12 mouse cellular contexts compared by ENCODE assay signal in the genomic region with DNA sequence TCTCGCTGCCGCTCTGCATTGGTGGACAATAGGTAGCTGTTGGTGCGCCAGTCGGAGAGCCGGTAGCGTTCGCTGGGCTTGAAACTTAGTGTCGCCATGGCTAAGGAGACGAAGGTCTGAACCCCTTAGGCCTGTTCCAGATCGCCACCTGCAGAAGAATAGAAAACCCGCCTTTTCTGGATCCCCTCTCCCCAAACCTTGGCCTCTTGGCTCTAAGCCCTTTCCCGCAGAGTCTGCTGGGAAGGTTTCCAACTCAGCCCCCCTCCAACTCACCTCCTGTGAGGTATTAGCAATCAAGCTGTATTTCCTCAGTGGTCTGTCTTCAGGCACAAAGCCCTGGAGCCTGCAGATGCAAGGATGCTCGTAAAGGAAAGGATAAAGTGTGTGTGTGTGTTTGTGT. TPM values are rescaled to one million over a fixed set of nuclear protein-coding genes. Genes with fewer than 3 reads are reported as not detected.
A peak's percentile ranks its signal among the peaks of the same experiment; 100 is the strongest.
DNase-seq lines count a peak whose midpoint lies in the region; ATAC-seq lines count a peak whose summit lies in the region.
"Had no signal": no experiment of that assay in that cellular context is flagged by ENCODE, and none has a peak within 500 bp of the region (broad histone marks: within the 10 kb centered on the region; RNA-seq: fewer than 3 reads in every experiment).

No protein-coding gene starts in this region.

- H3K9me3 ChIP-seq in heart, embryonic 10.5 days, result no peaks in the 10 kb centered on the region
- H3K9me3 ChIP-seq in lung, embryonic 16.5 days (ENCODE audit: control insufficient read depth, low read length), result no peaks in the 10 kb centered on the region
- no peaks in the 10 kb centered on the region for H3K9me3 ChIP-seq in hindbrain, embryonic 16.5 days (ENCODE audit: control insufficient read depth, low read length)
- H3K9me3 ChIP-seq in stomach, embryonic 14.5 days (ENCODE audit: control insufficient read depth, low read depth, low read length), result no peaks in the 10 kb centered on the region

- peaks cover 31% of the 10 kb centered on the region for H3K4me1 ChIP-seq in heart, embryonic 10.5 days
- H3K4me1 ChIP-seq in lung, embryonic 16.5 days (replicated peaks; ENCODE audit: control insufficient read depth, insufficient read depth, low read length), result peaks cover 15% of the 10 kb centered on the region
- H3K4me1 ChIP-seq in hindbrain, embryonic 16.5 days (ENCODE audit: control insufficient read depth, insufficient read depth, low read depth, low read length), result peaks cover 22% of the 10 kb centered on the region
- H3K4me1 ChIP-seq in stomach, embryonic 14.5 days (ENCODE audit: control insufficient read depth, insufficient read depth, low read length), result peaks cover 16% of the 10 kb centered on the region; the same call in 1 of the 2 replicates

- H3K27me3 ChIP-seq in heart, embryonic 10.5 days (ENCODE audit: insufficient read depth, poor library complexity, severe bottlenecking), result peaks cover 42% of the 10 kb centered on the region
- H3K27me3 ChIP-seq in lung, embryonic 16.5 days (ENCODE audit: control insufficient read depth, insufficient read depth, low read depth, low read length), result peaks cover 5% of the 10 kb centered on the region; the same call in 1 of the 2 replicates
- H3K27me3 ChIP-seq in hindbrain, embryonic 16.5 days (replicated peaks; ENCODE audit: control insufficient read depth, insufficient read depth, low read length), result peaks cover 6% of the 10 kb centered on the region; the same call in 1 of the 2 replicates
- no peaks in the 10 kb centered on the region for H3K27me3 ChIP-seq in stomach, embryonic 14.5 days (ENCODE audit: control insufficient read depth, insufficient read depth, low read length)

- intact Hi-C loops in heart, postnatal 14 days (cut with DNase I), result no loop called here

- 0 out of 2 replicates have a peak overlapping the region, but pooled peaks have one; percentile 36 for H3K4me3 ChIP-seq in heart, embryonic 10.5 days
- no peak overlapping the region for H3K4me3 ChIP-seq in lung, embryonic 16.5 days (ENCODE audit: low read length)
- no peak overlapping the region for H3K4me3 ChIP-seq in hindbrain, embryonic 16.5 days (ENCODE audit: low read length)
- no peak overlapping the region for H3K4me3 ChIP-seq in stomach, embryonic 14.5 days (ENCODE audit: low read depth, low read length)
- H3K4me3 ChIP-seq: layer of hippocampus, adult 2 months had no signal

- peak overlapping the region; percentile 43; the same call in 1 of the 2 replicates for H3K4me2 ChIP-seq in lung, embryonic 16.5 days (ENCODE audit: low read depth, low read length)
- H3K4me2 ChIP-seq in hindbrain, embryonic 16.5 days (ENCODE audit: low read length), result peak overlapping the region; percentile 46
- H3K4me2 ChIP-seq in stomach, embryonic 14.5 days (replicated peaks; ENCODE audit: low read depth, low read length), result peak overlapping the region; percentile 33

- H3K36me3 ChIP-seq in heart, embryonic 10.5 days, result no peaks in the 10 kb centered on the region
- H3K36me3 ChIP-seq in lung, embryonic 16.5 days (ENCODE audit: control insufficient read depth, insufficient read depth, low read length), result no peaks in the 10 kb centered on the region
- H3K36me3 ChIP-seq in hindbrain, embryonic 16.5 days (ENCODE audit: control insufficient read depth, insufficient read depth, low read length), result no peaks in the 10 kb centered on the region
- no peaks in the 10 kb centered on the region for H3K36me3 ChIP-seq in stomach, embryonic 14.5 days (ENCODE audit: control insufficient read depth, insufficient read depth, low read length)

- H3K9ac ChIP-seq in lung, embryonic 16.5 days (ENCODE audit: low read length), result no peak overlapping the region
- H3K9ac ChIP-seq in hindbrain, embryonic 16.5 days (ENCODE audit: low read depth, low read length), result peak overlapping the region; percentile 33
- H3K9ac ChIP-seq in stomach, embryonic 14.5 days (replicated peaks; ENCODE audit: low read depth, low read length), result no peak overlapping the region

- H3K27ac ChIP-seq in heart, embryonic 10.5 days, result no peak overlapping the region
- no peak overlapping the region for H3K27ac ChIP-seq in lung, embryonic 16.5 days (ENCODE audit: low read length)
- no peak overlapping the region for H3K27ac ChIP-seq in hindbrain, embryonic 16.5 days (ENCODE audit: low read depth, low read length)
- H3K27ac ChIP-seq in stomach, embryonic 14.5 days (ENCODE audit: low read length), result peak overlapping the region; percentile 28; the same call in 1 of the 2 replicates
- H3K27ac ChIP-seq: layer of hippocampus, adult 2 months had no signal

- DNase-seq in heart, embryonic 10.5 days (ENCODE audit: low spot score), result peak; percentile 73
- no peak for DNase-seq in heart, postnatal 14 days
- no peak for DNase-seq in lung, postnatal 4 days
- DNase-seq in T-cell, adult 2 months (ENCODE audit: low spot score), result no peak
- no peak for DNase-seq in ovary, adult 18-20 months (ENCODE audit: low spot score)
- DNase-seq: thymus, adult 2 months had no signal

- 27% methylated on average over 13 of the region's 13 CpGs for WGBS in heart, embryonic 10.5 days
- whole genome bisulfite sequencing in lung, embryonic 16.5 days, result 42% methylated on average over 13 of the region's 13 CpGs
- 20% methylated on average over 13 of the region's 13 CpGs for WGBS in hindbrain, embryonic 16.5 days
- 24% methylated on average over 13 of the region's 13 CpGs for WGBS in stomach, embryonic 14.5 days

- no peak for ATAC-seq in lung, embryonic 16.5 days (ENCODE audit: low read depth)
- ATAC-seq in hindbrain, embryonic 16.5 days, result no peak
- no peak for ATAC-seq in stomach, embryonic 14.5 days (ENCODE audit: insufficient number of reproducible peaks, insufficient read depth, low FRiP score, low read depth)
- ATAC-seq: activated CD4-positive, CD25-positive, alpha-beta regulatory T cell, adult 4 months; CD4-positive, CD25-positive, alpha-beta regulatory T cell, adult 4 months had no signal

RNA-seq across cellular contexts. Expression of gene Tekt2, which starts 0.6 kb away (rescaled TPM):
- polyA plus RNA-seq in heart, embryonic 10.5 days (2016; fragmentation: Nextera tagmentation; extraction: Ambion mirVana), result 0.47 and 0.62 TPM in 2 replicates
- under 1 TPM; 0.74 to 0.98 TPM for total RNA-seq in heart, postnatal 14 days (2021)
- polyA plus RNA-seq in lung, embryonic 16.5 days (2015; fragmentation: Nextera tagmentation; extraction: Ambion mirVana), result 13.2 and 14.9 TPM in 2 replicates
- polyA plus RNA-seq in hindbrain, embryonic 16.5 days (2015; fragmentation: Nextera tagmentation; extraction: Ambion mirVana), result 11.8 and 13.5 TPM in 2 replicates
- polyA plus RNA-seq in stomach, embryonic 14.5 days (2014; fragmentation: Nextera tagmentation; extraction: Ambion mirVana), result 9.4 and 11.9 TPM in 2 replicates
- polyA plus RNA-seq: CD4-positive, CD25-positive, alpha-beta regulatory T cell, adult 4 months had no signal

RNA-seq across cellular contexts. Expression of gene Adprhl2, which starts 3.4 kb away (rescaled TPM):
- polyA plus RNA-seq in heart, embryonic 10.5 days (2016; fragmentation: Nextera tagmentation; extraction: Ambion mirVana), result 53.1 and 68.9 TPM in 2 replicates
- total RNA-seq in heart, postnatal 14 days (2021), result 10 to 100 TPM; 13.4 to 13.6 TPM
- 61.0 and 65.3 TPM in 2 replicates for polyA plus RNA-seq in lung, embryonic 16.5 days (2015; fragmentation: Nextera tagmentation; extraction: Ambion mirVana)
- polyA plus RNA-seq in hindbrain, embryonic 16.5 days (2015; fragmentation: Nextera tagmentation; extraction: Ambion mirVana), result 83.1 and 84.1 TPM in 2 replicates
- 48.5 and 50.4 TPM in 2 replicates for polyA plus RNA-seq in stomach, embryonic 14.5 days (2014; fragmentation: Nextera tagmentation; extraction: Ambion mirVana)

RNA-seq across cellular contexts. Expression of gene Col8a2, which starts 38.3 kb away (rescaled TPM):
- polyA plus RNA-seq in heart, embryonic 10.5 days (2016; fragmentation: Nextera tagmentation; extraction: Ambion mirVana), result 3.3 and 3.7 TPM in 2 replicates
- total RNA-seq in heart, postnatal 14 days (2021), result under 1 TPM; 0.79 to 0.85 TPM
- 3.6 and 4.6 TPM in 2 replicates for polyA plus RNA-seq in lung, embryonic 16.5 days (2015; fragmentation: Nextera tagmentation; extraction: Ambion mirVana)
- 5.8 and 6.8 TPM in 2 replicates for polyA plus RNA-seq in hindbrain, embryonic 16.5 days (2015; fragmentation: Nextera tagmentation; extraction: Ambion mirVana)
- polyA plus RNA-seq in stomach, embryonic 14.5 days (2014; fragmentation: Nextera tagmentation; extraction: Ambion mirVana), result 10.2 and 10.8 TPM in 2 replicates
- polyA plus RNA-seq: activated CD4-positive, CD25-positive, alpha-beta regulatory T cell, adult 4 months; CD4-positive, CD25-positive, alpha-beta regulatory T cell, adult 4 months had no signal
